ENCODE assay signal across 14 mouse cellular contexts in the genomic region with DNA sequence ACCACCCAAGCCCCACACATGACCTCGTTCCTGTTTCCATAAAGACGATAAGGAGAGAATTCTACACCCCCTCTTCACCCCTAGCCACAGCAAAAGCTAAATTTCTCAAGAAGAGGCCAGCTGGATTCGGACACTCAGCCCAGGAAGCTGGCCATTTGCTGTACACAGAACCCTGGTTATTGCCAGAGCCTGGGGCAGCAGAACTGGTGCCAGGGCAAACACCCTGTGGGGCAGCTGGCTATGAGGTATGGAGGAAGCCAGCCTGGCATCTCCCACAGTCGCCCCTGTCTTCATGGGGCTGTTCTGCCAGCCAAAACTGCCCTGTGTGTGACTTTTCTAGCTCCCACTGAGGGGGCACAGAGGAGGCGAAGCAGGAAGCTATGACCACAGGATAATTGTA.
DNase-seq lines count a peak whose midpoint lies in the region; ATAC-seq and TF ChIP-seq lines count a peak whose summit lies in the region.
"Had no signal": no experiment of that assay in that cellular context is flagged by ENCODE, and none has a peak within 500 bp of the region (broad histone marks: within the 10 kb centered on the region; RNA-seq: fewer than 3 reads in every experiment).

No protein-coding gene starts in this region.

- TF ChIP-seq POLR2A in cerebellum, adult 2 months (IDR thresholded peaks at IDR 0.05; ENCODE audit: borderline replicate concordance, insufficient read depth, low read length): no peak

- ATAC-seq in cerebellum, adult (ENCODE audit: insufficient number of reproducible peaks, low FRiP score, low TSS enrichment): no peak
- no peak for ATAC-seq in megakaryocyte-erythroid progenitor cell, adult 5-6 weeks (replicated peaks; ENCODE audit: low FRiP score, low TSS enrichment, poor library complexity, severe bottlenecking)

- H3K4me3 ChIP-seq in cerebellum, adult 2 months (replicated peaks; ENCODE audit: insufficient read depth, low read depth, low read length): no peak overlapping the region
- H3K4me3 ChIP-seq: stomach, embryonic 15.5 days had no signal

- no peak overlapping the region for H3K27ac ChIP-seq in cerebellum, adult 2 months (ENCODE audit: insufficient read depth, low read length)
- H3K27ac ChIP-seq: liver, embryonic 14.5 days; stomach, embryonic 15.5 days had no signal

- DNase-seq in cerebellum, adult 11-12 months: peak; percentile 25
- DNase-seq in layer of hippocampus, postnatal 10 days (ENCODE audit: low spot score in 2 of 2): peak; percentile 12 to 23
- no peak for DNase-seq in layer of hippocampus, adult 8-10 months (ENCODE audit: low spot score in 2 of 2)
- peak; percentile 27 to 45 for DNase-seq in cerebellum, adult 2 months
- DNase-seq in fibroblast of lung, adult 2 months (ENCODE audit: low read depth): peak; percentile 64
- no peak for DNase-seq in gastrocnemius, postnatal 36 days
- DNase-seq: heart, adult 11 months; kidney, postnatal 14 days; retina, postnatal 1 day; thymus, postnatal 14 days had no signal

- H3K4me1 ChIP-seq in cerebellum, adult 2 months (ENCODE audit: control insufficient read depth, insufficient read depth, low read length): peaks cover 14% of the 10 kb centered on the region; the same call in 1 of the 2 replicates
- H3K4me1 ChIP-seq: stomach, embryonic 15.5 days had no signal

- 15% methylated on average over 5 of the region's 5 CpGs for WGBS in cerebellum, adult 2 months

- intact Hi-C loops in gastrocnemius, postnatal 36 days (cut with DNase I): no loop called here

- TF ChIP-seq CTCF in cerebellum, adult 2 months (IDR thresholded peaks at IDR 0.05; ENCODE audit: borderline replicate concordance, insufficient read depth, low read depth, low read length): no peak

- no peaks in the 10 kb centered on the region for H3K27me3 ChIP-seq in cerebellum, adult 2 months (ENCODE audit: control insufficient read depth, insufficient read depth, low read length)
- H3K27me3 ChIP-seq: stomach, embryonic 15.5 days had no signal

Comparison
In these comparisons a context has a peak if more than half of its experiments do, and no peak if none do; other contexts are left out.
1. DNase-seq: peak in cerebellum, adult 11-12 months (single experiment), layer of hippocampus, postnatal 10 days (2 of 2), cerebellum, adult 2 months (2 of 2) and fibroblast of lung, adult 2 months (single experiment); none in layer of hippocampus, adult 8-10 months (0 of 2) and gastrocnemius, postnatal 36 days (0 of 2).